Mouse (Mus musculus) erythroblast, embryonic 14.5 days (primary cell): ENCODE data around the gene Ift27.

Experiments used
- GATA1 ChIP-seq: IDR thresholded peaks from 2 replicates; pipeline ENCODE4 v1.6.1; 2012; ENCODE audit warnings: low read length, inconsistent platforms, mixed read lengths
- TAL1 ChIP-seq: IDR thresholded peaks from 3 replicates; pipeline ENCODE4 v1.6.1; 2012; ENCODE audit warnings: low read length, inconsistent platforms, mixed read lengths

- TF ChIP-seq GATA1 = no peak
- TF ChIP-seq TAL1 = no peak
These were observed 57.0 kb downstream of the Ift27 start for GRCm38 (mm10) chr15:78116936-78117335.
